Mouse (Mus musculus) layer of hippocampus, adult 9-10 months (tissue): ENCODE results near the gene Olfr862.

Experiments used
- DNase-seq: peaks from one replicate; pipeline ENCODE4 v3.0.0; 2022; ENCODE audit warnings: low spot score

Olfr862 gene

DNA sequence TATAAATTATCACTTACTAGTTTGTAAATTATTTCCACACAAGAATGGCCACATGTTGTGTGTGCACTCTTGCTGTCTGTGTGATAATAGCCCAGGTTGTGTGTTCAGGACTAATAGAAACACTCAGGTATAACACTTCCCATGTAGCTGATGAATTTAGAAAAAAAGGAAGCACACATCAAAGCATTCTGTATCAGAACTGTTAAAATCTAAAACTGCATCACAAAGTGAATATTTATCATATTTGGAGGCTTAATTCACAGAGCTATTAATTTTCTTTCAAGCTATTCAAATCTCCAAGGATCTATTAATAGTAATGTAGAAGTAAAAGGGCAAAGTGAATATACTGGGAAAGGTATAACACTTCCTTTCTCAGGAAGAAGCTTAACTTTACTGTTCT, at the start of gene Olfr862:
Gene Olfr862, minus strand, starts transcription at position 101 of the 400 bp plus-strand sequence.
- no peak for DNase-seq

DNA sequence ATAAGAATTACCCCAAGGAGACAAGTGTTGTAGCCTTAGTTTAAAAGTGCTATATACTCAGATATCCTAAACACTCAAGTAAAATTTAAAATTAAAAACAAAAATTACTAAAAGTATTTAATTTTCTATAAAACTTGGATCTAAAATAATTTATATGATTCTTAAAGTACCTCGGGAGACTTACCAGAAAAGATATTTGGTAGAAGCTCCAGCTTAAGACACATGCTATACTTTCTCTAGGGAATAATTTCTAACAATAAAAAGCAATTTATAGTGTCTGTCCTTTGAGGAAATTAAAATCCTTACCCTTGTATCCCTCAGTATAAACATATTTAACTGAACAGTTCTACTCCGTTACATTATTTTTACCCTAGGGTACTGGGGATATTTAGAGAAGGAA, 28.8 kb upstream of the Olfr862 start, which contains the start of gene Olfr77:
Gene Olfr77, plus strand, starts transcription at position 301 of the 400 bp plus-strand sequence.
- DNase-seq: no peak

DNA sequence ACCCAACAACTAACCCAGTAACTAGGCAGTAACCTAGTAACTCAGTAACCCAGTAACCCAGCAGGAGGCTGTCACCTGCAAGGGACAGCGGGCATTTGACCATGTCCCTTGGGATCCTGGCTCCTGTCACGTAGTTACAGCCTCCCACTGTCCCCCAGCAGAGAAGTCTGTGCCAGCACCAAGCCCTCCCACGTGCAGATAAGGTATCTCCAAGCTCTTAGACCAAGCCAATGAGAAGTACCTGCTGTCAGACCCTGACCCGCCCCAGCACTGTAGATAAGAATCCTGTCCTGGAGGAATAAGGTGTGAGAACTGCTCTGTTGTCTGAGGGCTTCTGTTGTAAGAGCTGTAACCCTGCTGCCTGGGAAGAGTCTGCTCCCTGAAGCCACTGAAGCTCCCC, 23.4 kb upstream of the Olfr862 start:
- DNase-seq: no peak

DNA sequence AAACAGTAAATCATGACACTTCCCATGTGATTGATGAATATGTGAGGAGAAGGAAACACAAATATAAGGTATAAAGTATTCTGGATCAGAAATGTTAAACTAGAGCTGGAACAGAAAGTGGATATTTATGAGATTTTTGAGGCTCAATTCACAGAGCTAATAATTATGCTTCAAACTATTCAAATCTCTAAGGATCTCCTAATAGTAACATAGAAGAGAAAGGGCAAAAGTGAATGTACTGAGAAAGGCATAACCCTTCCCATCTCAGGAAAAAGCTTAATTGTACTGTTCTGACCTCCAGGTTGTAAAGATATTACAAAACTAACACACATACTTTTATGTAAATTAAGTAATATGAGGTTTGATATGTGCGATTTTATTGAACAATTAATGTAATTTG, 38.2 kb downstream of the Olfr862 start, which contains the start of gene Olfr860:
Gene Olfr860, minus strand, starts transcription at position 101 of the 400 bp plus-strand sequence.
- no peak for DNase-seq
